Mouse (Mus musculus) gastrocnemius, postnatal 25 days (tissue): ENCODE data around the gene Ifi211. TPM values are rescaled to one million over a fixed set of nuclear protein-coding genes. Genes with fewer than 3 reads are reported as not detected.
"Not testable (repeated sequence)": the region's sequence is repeated elsewhere in the genome, so short reads cannot be mapped to it uniquely, and the experiment has no call there.

Experiments used
- DNase-seq: peaks from one replicate; pipeline ENCODE4 v3.0.0; 2022
- long read RNA-seq, 2 experiments: library from polyadenylated mRNA; stranded (forward); transcript quantifications; one replicate each; pipeline ENCODE4 v2.0.0; 2021
- total RNA-seq, 2 experiments: library from RNA; stranded (reverse); gene quantifications; 1 replicate in 1 of 2; 2 replicates in 1 of 2; pipeline ENCODE4 v1.2.3; 2021

Ifi211 gene
- total RNA-seq = 1 to 10 TPM; 1.5 to 3.0 TPM
- long read RNA-seq, experiment 1, partial matches to known transcripts = 0 of 4 reads
- long read RNA-seq, experiment 1, other reads (novel, unspliced or antisense) = 0 of 4 reads
- long read RNA-seq, experiment 2 = 0 reads

DNA sequence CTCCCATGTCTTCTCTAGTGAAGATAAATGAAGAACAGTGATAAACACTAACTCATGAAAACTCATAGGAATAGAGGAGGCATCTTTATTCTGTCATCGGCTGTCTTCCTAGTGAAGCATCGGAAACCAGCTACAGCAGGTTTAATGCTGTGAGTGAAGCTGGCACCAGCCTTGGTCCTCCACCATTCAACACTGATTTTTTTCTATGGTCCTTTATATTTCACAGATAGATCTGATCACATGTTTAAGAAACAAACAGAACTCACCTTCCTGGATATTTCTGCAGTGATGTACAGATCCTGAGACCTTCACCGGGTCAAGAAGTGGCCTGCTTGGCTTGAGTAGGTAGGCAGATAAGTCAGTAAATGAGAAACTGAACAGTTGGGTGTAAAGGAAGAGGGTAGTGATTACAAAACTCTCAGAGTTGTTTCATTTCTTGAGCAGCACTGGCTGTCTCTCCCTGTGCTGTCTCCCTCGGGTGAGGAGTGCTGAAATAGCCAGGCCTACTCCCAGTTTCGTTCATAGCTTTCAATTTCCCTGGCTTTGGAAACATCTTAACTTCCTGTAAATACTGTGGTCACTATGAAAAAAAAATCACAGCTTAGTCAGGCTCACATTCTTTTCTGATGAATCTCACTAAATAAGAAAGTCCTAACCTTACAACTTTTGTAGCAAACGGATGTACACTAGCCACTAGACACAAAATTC lies at the start of gene Ifi211:
Ifi211 (minus strand) TSS at position 499 of the 708 bp plus-strand sequence.
- DNase-seq = peak; percentile 44

DNA sequence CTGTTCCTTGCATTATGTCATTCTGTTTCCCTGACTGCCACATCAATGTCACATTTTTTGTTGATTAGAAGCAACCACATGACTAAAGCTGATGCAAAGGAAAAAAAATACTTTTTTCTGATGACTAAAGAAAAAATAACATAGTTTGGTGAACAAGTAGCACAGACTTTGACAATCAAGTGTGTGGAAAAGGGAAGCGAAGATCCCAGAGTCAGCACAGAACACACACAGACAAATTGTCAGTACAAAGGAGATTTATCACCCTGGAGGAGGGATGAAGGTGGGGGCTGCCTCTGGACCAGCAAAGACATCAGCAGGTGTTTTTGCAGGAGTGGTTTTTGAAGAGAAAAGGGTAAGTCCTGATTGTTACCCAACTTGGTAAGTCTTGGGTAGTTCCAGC lies 48.6 kb upstream of the Ifi211 start:
- not testable (repeated sequence) for DNase-seq

DNA sequence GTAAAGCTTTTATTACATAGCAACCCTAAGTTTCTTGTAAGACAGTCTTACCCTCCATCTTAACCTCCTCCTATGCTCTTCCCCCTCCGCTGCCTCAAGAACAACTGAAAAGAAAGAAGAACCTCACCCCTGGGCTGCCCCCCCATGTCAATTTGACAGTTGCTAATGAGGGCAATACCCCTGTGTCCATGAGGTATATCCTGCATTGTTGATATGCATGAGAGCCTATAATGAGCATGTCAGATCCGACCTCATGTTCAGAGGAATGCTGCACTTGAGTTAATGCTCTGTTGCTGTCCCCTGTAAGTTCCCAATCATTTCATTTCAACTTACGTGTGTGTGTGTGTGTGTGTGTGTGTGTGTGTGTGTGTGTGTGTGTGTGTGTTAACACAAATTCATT lies 47.2 kb upstream of the Ifi211 start:
- DNase-seq = not testable (repeated sequence)

DNA sequence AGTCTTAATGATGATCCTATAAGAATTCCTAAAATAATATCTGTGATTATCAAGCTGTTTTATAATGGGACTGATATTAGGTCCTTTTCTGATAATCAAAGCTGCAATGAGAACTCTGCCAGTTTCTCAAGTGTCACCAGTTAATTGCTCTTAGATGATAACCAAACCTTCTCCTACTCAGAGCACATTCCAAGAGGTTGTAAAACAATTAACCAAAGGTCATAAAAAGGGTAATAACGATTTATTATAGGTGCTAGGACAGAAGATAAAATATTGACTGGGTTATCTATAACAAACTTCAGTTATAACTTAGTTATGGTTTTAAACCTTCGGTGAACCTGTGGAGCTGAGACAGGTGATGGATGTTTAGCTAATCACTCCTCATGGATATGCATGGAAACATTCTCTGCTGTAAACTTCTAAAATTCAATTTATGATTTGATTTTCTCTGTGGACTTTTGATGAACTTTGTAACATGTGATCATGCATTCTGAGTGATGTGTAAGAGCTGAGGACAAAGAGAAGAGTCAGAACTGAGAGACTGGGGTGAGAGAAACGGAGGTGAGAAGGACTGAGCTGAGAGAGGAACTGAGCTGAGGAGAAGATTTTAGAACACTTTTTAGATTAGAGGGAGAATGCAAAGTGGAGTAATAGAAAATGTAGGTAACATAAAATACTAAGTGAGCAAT lies 43.1 kb upstream of the Ifi211 start:
- not testable (repeated sequence) for DNase-seq

DNA sequence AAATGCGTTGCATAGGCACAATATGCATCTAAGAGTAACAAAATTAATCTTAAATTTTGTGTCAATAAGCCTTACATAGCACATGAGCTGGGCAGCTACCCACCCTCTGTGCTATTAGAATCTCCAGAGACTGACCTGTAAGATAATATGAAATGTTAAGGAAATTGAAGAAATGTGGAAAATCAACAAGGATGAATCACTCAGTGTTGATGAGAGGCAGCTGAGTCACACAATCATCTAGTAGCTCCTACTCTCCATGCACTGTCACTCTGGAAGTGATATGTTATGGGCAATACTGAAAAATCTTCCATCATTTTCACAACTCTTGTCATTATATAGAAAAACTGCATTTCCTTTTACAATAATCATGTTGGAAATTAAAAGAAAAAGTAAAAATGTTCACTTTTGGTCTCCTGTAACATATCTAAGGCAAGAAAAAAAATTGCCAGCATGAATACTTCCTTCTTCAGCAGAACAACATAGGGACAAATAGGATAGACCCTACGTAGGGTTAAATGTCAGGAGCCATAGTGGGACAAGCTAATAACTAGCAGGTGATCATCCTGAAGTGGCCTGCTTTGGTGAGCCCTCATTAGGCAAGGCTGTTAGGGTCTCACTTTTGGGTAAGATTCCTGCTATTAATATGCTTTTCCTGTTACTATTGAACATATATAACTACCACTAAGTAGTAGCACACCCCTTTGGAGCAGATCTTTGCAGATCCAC lies 42.4 kb upstream of the Ifi211 start:
- DNase-seq = no peak

DNA sequence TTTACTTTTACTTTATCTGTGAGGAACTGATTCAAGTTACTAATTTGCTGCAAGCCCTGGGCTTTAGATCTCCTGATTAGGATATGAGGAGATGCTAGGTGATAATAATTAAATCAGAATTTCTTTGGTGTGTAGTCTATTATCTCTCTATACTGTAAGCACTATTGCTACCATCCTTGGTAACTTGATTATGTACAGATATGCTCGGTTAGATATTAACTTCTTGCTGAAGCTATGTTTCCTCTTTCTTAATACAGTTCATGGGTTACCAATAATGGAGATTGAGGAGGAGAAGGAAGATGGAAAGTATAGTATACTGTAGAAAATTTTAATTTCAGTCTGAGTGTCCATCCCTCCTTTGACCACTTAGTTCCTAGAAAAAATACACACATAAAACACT lies 40.7 kb upstream of the Ifi211 start:
- no peak for DNase-seq

DNA sequence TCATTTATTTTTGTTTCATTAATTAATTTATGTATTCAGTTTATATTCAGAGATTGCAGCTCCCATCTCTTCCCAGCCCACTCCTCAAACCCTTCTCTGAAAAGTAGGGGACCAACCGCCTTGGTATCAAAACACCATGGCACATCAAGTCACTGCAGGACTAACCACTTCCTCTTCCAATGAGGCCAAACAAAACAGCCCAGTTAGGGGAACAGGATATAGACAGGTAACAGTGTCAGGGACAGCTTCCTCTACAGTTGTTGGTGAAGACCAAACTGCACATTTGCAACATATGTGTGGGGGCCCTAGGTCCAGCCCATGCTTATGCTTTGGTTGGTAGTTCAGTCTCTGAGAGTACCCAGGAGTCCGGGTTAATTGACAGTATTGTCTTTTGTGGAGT lies 36.2 kb upstream of the Ifi211 start:
- not testable (repeated sequence) for DNase-seq

DNA sequence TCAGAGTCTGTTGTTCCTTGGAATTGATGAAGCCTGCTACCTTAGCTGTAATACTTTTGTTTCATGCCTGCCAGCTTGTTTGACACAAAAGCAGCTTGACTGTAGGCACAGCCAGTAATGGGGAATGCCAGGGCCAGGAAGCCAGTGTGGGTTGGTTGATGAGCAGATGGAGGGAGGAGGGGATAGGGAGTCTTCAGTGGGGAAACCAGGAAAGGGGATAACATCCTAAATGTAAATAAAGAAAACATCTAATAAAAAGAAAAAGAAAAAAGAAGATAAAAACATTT lies 29.9 kb upstream of the Ifi211 start:
- not testable (repeated sequence) for DNase-seq

DNA sequence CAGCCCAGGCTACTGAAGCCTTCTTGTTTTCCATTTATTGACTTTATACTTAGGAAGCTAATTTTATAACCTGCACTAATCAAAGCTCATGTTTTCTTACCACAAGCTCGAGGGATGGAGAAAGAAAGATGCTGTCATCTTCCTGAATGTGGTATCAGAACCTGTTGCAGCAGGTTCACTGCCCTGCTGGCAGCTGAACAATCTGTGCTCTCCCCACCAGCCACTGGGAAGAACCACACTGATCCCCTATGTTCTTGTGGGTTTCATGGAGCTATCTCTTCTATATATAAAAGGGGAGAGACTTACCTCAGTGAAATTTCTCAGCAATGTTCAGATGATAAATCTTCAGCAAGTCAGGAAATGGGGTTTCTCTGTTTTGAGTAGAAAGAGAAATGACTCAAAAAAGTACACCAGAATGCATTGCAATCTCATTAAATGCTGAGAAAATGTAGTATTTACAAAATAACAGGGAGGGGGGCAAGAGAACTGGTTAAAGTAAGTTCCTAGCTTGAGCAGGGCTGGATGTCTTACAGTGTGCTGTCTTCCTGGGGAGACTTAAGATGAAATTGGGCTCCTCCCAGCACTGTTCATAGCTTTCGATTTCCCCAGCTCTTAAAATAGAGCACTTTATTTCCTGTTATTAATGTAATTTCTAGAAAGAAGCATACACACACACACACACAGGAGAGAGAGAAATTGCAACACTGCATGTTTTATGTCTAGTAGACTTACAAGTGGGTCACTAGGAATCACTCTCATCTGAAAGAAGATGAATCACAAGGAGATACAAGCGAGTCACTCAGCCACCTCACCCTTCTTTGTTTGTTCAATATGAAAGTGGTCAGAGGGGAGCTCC lies 29.3 kb upstream of the Ifi211 start, which contains the start of the genes Mndal and Ifi203:
Mndal (minus strand) TSS at position 568 of the 856 bp plus-strand sequence.
Ifi203 (minus strand) TSS at position 749 of the 856 bp plus-strand sequence.
- not testable (repeated sequence) for DNase-seq

DNA sequence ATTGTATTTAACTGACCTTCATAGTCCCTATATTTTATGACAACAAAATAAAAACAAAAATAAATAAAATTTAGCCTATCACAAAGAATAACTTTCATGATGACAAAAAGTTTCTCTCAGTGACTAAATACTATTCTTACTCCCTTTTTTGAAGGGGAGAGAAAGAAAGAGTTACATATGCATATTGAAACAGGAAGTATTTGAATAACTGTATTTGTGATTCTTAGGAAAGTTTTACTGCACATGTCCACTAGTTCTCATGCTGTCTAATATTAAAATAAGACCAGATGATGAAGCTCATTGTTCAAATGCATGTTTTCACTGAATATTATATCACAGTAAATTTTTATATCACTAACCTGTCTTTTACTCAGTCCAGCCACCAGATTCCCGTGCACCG lies 28.7 kb upstream of the Ifi211 start:
- DNase-seq = not testable (repeated sequence)

DNA sequence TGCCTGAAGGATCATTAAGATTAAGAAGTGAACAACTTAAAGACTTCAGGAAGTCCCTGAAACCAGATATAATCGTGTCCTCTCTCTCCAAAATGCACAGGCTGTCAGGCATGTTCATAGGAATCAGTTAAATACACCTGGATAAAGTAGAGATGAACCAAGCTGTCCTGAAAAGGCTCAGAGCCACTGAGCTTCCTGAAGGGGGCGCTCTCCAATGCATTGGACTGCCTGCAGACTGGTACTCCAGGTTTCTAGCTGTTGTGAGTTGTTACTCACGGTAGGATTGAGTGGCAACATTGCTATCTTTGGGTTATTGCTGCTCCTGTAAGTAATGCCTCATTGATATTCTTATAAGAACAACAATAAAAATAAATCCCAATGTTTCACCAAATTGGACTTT lies 6.4 kb upstream of the Ifi211 start:
- not testable (repeated sequence) for DNase-seq

DNA sequence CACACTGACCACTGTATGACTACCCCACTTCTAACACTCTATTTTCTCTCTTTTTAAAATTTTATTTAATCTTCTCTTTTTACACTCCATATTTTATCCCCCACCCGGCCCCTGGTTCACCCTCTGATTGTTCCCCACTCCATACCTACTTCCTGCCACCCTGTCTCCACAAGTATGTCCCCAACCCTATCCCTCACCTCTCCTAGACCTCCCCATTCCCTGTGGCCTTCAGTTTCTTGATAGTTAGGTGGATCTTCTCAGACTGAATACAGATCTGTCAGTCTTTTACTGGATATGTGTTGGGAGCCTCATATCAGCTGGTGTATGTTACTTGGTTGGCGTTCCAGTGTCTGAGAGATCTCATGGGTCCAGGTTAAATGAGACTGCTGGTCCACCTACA lies 1.7 kb upstream of the Ifi211 start:
- DNase-seq = no peak

DNA sequence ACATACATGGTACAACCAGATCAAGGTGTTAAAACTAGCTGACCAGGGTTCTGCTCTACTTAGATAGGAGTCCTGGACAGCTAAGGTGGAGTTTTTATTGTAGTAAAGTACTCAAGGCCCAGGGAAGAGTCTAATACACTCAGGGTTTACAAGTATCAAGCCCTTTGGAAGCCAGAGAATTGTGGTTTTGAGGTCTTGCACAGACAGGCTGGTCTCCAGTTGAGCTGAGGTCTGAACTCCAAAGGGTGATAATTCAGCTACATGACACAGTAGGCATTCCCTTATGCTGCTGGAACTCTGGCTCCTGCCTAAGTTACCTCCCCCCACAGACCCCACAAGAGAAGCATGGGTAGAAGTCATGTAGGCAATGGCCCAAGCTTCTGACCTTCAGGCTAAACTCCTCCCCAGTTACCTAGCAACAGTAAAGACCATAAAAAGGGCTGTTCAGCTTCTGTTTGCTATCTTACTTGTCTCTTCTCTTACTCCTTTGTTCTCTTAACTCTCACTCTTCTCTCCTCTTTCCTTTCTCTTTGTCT lies 478 bp upstream of the Ifi211 start:
- DNase-seq = not testable (repeated sequence)

DNA sequence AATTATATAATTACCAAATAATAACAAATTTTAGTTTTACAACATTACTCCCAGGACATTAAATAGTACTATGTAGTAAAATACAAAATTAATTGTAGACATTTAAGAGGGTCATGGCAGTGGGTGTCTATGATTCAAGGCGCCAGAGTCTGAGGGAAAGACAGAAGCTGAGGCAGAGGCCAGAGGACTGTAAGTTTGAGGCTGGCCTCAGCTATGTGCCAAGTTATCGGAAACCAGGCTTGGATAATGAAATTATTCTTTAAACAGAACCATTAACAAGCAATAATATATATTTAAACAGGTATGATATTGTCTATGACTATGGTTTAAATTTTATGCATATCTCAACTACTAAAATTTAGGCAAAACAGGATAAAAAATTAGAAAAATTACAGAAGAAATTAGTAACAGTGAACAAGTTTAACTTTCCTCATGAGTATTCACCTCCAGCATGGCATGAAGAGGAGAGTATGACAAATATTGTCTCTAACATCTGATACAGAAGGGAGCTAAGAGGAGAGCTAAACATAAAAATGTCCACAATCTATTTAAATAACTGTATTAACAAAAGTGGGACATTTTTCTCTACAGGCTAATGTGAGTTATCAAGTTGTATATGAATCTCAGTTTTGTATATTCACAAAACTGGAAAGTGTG lies 910 bp downstream of the Ifi211 start:
- DNase-seq = no peak

DNA sequence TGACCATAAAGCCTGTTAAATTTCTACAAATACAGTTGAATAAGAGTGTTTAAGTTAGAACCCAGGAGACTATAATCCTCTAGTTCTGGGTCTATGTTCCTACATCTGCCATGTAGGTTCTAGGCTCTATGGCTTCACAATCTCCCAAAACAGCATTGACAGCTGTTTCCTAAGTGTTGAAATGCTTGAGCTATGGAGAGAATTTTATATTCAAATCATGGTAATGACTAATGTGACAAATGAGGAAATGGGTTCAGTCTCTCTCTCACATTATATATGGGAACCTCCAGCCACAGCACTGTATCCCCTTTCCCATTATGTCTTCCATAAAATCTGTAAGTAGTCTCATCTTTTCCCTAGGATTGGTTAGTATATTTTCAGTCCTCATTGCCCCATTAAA lies 4.5 kb downstream of the Ifi211 start:
- not testable (repeated sequence) for DNase-seq

DNA sequence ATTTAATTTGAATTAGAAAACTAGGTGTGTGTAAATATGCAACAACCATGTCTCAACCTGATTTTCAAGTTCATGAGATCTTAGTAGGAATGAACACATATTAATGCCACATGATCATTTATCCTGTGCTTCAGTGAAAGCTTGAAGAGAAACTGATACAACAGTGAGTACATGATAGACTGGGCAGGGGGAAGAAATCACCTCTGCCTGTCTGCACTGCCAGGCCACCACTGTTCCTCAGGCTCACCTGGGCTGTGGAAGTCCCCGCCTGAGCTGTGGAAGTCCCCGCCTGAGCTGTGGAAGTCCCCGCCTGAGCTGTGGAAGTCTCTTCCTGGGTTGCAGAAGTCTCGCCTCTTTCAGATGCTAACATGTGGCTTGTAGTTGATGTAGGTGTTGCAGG lies 7.0 kb downstream of the Ifi211 start:
- not testable (repeated sequence) for DNase-seq

DNA sequence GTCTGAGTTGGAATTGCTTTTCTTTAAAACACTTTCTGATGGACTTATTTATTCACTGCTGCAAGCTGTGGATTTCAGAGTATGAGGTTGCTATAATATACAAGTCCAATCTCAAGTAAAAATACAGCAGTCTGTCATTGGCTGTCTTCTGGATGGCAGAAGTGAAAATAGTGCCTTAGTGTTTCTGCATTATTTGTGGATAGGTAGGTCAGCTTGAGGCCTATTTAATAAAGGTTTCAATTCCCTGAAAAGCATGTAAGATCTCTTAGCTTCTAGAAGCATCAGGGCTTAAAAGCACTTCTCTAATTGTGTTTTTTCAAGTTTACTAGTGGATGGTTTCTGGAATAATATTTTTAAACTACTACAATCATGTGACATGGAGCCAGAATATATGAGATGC lies 23.1 kb downstream of the Ifi211 start:
- DNase-seq = not testable (repeated sequence)

DNA sequence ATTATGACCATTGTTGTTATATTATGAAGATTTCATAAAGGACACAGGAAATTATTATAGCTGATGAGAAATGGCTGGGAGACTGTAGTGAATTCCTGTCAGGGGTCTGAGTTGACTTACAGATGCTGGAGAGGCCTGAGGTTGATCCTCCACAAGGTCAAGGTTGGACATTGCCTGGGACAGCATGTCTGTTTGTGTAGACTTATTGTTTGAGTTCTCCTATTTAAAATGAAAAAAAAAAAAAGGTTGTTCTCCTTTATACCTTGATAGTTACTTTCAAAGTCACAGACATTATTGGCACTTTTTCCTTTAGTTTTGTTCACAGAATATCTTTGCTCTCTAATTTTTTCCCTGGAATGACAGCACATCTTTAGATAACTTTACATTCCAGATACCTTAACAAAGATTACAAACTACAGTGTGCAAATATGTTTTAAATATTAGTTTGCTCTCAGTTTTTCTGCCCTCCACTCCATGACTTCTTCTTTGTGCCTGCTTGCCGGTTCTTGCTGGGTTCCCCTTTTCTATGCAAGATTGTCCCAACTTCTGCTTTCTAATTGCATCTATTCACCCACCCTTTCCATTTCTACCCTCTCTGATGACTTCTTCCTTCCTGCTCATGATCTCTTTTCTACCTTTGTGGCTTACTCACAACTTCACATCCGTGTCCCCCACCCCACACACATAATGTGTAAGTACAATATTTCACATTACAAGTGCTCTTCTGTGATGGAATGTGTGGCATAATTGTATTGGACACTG lies 25.6 kb downstream of the Ifi211 start:
- not testable (repeated sequence) for DNase-seq

DNA sequence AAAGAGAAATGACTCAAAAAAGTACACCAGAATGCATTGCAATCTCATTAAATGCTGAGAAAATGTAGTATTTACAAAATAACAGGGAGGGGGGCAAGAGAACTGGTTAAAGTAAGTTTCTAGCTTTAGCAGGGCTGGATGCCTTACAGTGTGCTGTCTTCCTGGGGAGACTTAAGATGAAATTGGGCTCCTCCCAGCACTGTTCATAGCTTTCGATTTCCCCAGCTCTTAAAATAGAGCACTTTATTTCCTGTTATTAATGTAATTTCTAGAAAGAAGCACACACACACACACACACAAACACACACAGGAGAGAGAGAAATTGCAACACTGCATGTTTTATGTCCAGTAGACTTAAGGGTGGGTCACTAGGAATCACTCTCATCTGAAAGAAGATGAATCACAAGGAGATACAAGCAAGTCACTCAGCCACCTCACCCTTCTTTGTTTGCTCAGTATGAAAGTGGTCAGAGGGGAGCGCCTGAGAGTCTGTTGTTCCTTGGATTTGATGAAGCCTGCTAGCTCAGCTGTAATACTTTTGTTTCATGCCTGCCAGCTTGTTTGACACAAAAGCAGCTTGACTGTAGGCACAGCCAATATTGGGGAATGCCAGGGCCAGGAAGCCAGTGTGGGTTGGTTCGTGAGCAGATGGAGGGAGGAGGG lies 32.7 kb downstream of the Ifi211 start:
- peak; percentile 7 for DNase-seq
